Mouse (Mus musculus): ENCODE results near the gene Atf7. TPM values are rescaled to one million over a fixed set of nuclear protein-coding genes. Genes with fewer than 3 reads are reported as not detected.

Gene Atf7
- polyA plus RNA-seq, 1 experiment from 2014 or later: 37.4 TPM

GRCm38 (mm10) chr15:102501084-102501814 lies 124.0 kb downstream of the Atf7 start:
- Histone ChIP-seq H3K36me3 (ENCODE audit: insufficient read depth, low read length) (peaks cover 48% of the 10 kb centered on the region), H3K27me3 (replicated peaks; ENCODE audit: insufficient read depth, low read length) (no peaks in the 10 kb centered on the region), H3K27ac (ENCODE audit: low read length) (no peak overlapping the region), H3K9me3 (ENCODE audit: low read length) (no peaks in the 10 kb centered on the region), H3K4me1 (ENCODE audit: insufficient read depth, low read depth, low read length) (no peaks in the 10 kb centered on the region), H3K4me2 (replicated peaks; ENCODE audit: low read depth, low read length) (no peak overlapping the region), H3K9ac (replicated peaks; ENCODE audit: low read depth) (no peak overlapping the region), H3K4me3 (ENCODE audit: low read depth, low read length) (no peak overlapping the region)
- WGBS: 78% methylated on average over 19 of the region's 19 CpGs
- DNase-seq (ENCODE audit: low spot score) (no peak), ATAC-seq (no peak)
- TF ChIP-seq EP300 (IDR thresholded peaks at IDR 0.05) (no peak), CTCF (IDR thresholded peaks at IDR 0.05) (no peak)

- TF ChIP-seq EP300 (IDR thresholded peaks at IDR 0.05) (no peak), CTCF (IDR thresholded peaks at IDR 0.05) (no peak)
- DNase-seq (ENCODE audit: low spot score) (no peak), ATAC-seq (no peak)
- 79% methylated on average over 5 of the region's 5 CpGs for WGBS
- no peaks in the 10 kb centered on the region for H3K4me1 ChIP-seq (ENCODE audit: insufficient read depth, low read depth, low read length)
- H3K4me3 ChIP-seq (ENCODE audit: low read depth, low read length): no peak overlapping the region
- no peak overlapping the region for H3K4me2 ChIP-seq (replicated peaks; ENCODE audit: low read depth, low read length)
- H3K27me3 ChIP-seq (replicated peaks; ENCODE audit: insufficient read depth, low read length): no peaks in the 10 kb centered on the region
- no peaks in the 10 kb centered on the region for H3K9me3 ChIP-seq (ENCODE audit: low read length)
- no peak overlapping the region for H3K27ac ChIP-seq (ENCODE audit: low read length)
- H3K36me3 ChIP-seq (ENCODE audit: insufficient read depth, low read length): peaks cover 48% of the 10 kb centered on the region
- no peak overlapping the region for H3K9ac ChIP-seq (replicated peaks; ENCODE audit: low read depth)
Measured at GRCm38 (mm10) chr15:102500479-102500878, 124.8 kb downstream of the Atf7 start.

GRCm38 (mm10) chr15:102499851-102500250 lies 125.4 kb downstream of the Atf7 start:
- no peaks in the 10 kb centered on the region for H3K27me3 ChIP-seq (replicated peaks; ENCODE audit: insufficient read depth, low read length)
- no peaks in the 10 kb centered on the region for H3K4me1 ChIP-seq (ENCODE audit: insufficient read depth, low read depth, low read length)
- H3K27ac ChIP-seq (ENCODE audit: low read length): no peak overlapping the region
- no peaks in the 10 kb centered on the region for H3K9me3 ChIP-seq (ENCODE audit: low read length)
- ATAC-seq (no peak), DNase-seq (ENCODE audit: low spot score) (no peak)
- no peak overlapping the region for H3K4me2 ChIP-seq (replicated peaks; ENCODE audit: low read depth, low read length)
- H3K4me3 ChIP-seq (ENCODE audit: low read depth, low read length): no peak overlapping the region
- WGBS: 84% methylated on average over 6 of the region's 6 CpGs
- TF ChIP-seq EP300 (IDR thresholded peaks at IDR 0.05) (no peak), CTCF (IDR thresholded peaks at IDR 0.05) (no peak)
- no peak overlapping the region for H3K9ac ChIP-seq (replicated peaks; ENCODE audit: low read depth)
- H3K36me3 ChIP-seq (ENCODE audit: insufficient read depth, low read length): peaks cover 48% of the 10 kb centered on the region

- Histone ChIP-seq H3K4me1 (ENCODE audit: insufficient read depth, low read depth, low read length) (no peaks in the 10 kb centered on the region), H3K27me3 (replicated peaks; ENCODE audit: insufficient read depth, low read length) (no peaks in the 10 kb centered on the region), H3K9ac (replicated peaks; ENCODE audit: low read depth) (no peak overlapping the region), H3K9me3 (ENCODE audit: low read length) (no peaks in the 10 kb centered on the region), H3K4me2 (replicated peaks; ENCODE audit: low read depth, low read length) (no peak overlapping the region), H3K4me3 (ENCODE audit: low read depth, low read length) (no peak overlapping the region), H3K36me3 (ENCODE audit: insufficient read depth, low read length) (peaks cover 47% of the 10 kb centered on the region), H3K27ac (ENCODE audit: low read length) (no peak overlapping the region)
- no peak for TF ChIP-seq CTCF (IDR thresholded peaks at IDR 0.05)
- no peak for TF ChIP-seq EP300 (IDR thresholded peaks at IDR 0.05)
- 64% methylated on average over 3 of the region's 3 CpGs for WGBS
- ATAC-seq: no peak
- DNase-seq (ENCODE audit: low spot score): no peak
Measured at GRCm38 (mm10) chr15:102499370-102499769, 125.9 kb downstream of the Atf7 start.

GRCm38 (mm10) chr15:102498322-102498721 lies 126.9 kb downstream of the Atf7 start:
- TF ChIP-seq EP300 (IDR thresholded peaks at IDR 0.05) (no peak), CTCF (IDR thresholded peaks at IDR 0.05) (no peak)
- WGBS: 81% methylated on average over 3 of the region's 3 CpGs
- Histone ChIP-seq H3K36me3 (ENCODE audit: insufficient read depth, low read length) (peaks cover 40% of the 10 kb centered on the region), H3K27me3 (replicated peaks; ENCODE audit: insufficient read depth, low read length) (no peaks in the 10 kb centered on the region), H3K27ac (ENCODE audit: low read length) (no peak overlapping the region), H3K9ac (replicated peaks; ENCODE audit: low read depth) (no peak overlapping the region), H3K4me3 (ENCODE audit: low read depth, low read length) (no peak overlapping the region), H3K4me2 (replicated peaks; ENCODE audit: low read depth, low read length) (no peak overlapping the region), H3K4me1 (ENCODE audit: insufficient read depth, low read depth, low read length) (no peaks in the 10 kb centered on the region), H3K9me3 (ENCODE audit: low read length) (no peaks in the 10 kb centered on the region)
- DNase-seq (ENCODE audit: low spot score) (no peak), ATAC-seq (no peak)

- no peak overlapping the region for H3K4me3 ChIP-seq (ENCODE audit: low read depth, low read length)
- H3K9ac ChIP-seq (replicated peaks; ENCODE audit: low read depth): no peak overlapping the region
- no peaks in the 10 kb centered on the region for H3K27me3 ChIP-seq (replicated peaks; ENCODE audit: insufficient read depth, low read length)
- H3K9me3 ChIP-seq (ENCODE audit: low read length): no peaks in the 10 kb centered on the region
- DNase-seq (ENCODE audit: low spot score): no peak
- 52% methylated on average over 1 of the region's 1 CpGs for WGBS
- TF ChIP-seq EP300 (IDR thresholded peaks at IDR 0.05): no peak
- no peak for TF ChIP-seq CTCF (IDR thresholded peaks at IDR 0.05)
- H3K4me2 ChIP-seq (replicated peaks; ENCODE audit: low read depth, low read length): no peak overlapping the region
- no peaks in the 10 kb centered on the region for H3K4me1 ChIP-seq (ENCODE audit: insufficient read depth, low read depth, low read length)
- peaks cover 62% of the 10 kb centered on the region for H3K36me3 ChIP-seq (ENCODE audit: insufficient read depth, low read length)
- no peak overlapping the region for H3K27ac ChIP-seq (ENCODE audit: low read length)
- ATAC-seq: no peak
Measured at GRCm38 (mm10) chr15:102487664-102488063, 137.6 kb downstream of the Atf7 start.
